19 mouse cellular contexts compared by ENCODE assay signal in the genomic region with DNA sequence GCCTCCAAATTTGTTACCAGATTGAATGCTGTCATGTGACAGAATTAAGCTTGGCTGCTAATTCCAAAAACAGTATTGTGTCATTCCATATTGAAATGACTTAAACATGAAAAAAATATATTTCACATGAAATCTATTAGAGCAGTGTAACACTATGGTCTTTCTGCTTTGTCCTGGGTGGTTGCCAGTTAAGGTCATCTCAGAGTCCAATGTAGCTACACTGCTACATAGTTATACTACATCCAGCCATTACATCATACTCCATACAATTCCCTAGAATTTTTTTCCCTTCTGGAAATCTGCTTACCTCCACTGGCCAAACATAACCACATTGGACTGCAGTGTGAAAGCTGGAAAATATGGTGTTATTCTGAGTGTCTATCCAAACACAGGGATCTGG.
DNase-seq lines count a peak whose midpoint lies in the region; ATAC-seq lines count a peak whose summit lies in the region.
"Had no signal": no experiment of that assay in that cellular context is flagged by ENCODE, and none has a peak within 500 bp of the region (broad histone marks: within the 10 kb centered on the region; RNA-seq: fewer than 3 reads in every experiment).

No protein-coding gene starts in this region.

- no peak overlapping the region for H3K4me2 ChIP-seq in liver, embryonic 16.5 days (ENCODE audit: low read depth, low read length)

- DNase-seq in liver (no peak), NIH3T3 (ENCODE audit: low read depth) (peak; percentile 66)
- no peak for DNase-seq in layer of hippocampus, postnatal 14 days (ENCODE audit: low spot score in 2 of 2)
- DNase-seq: adrenal gland, adult 2 months; adrenal gland, adult 8-10 months; adrenal gland, postnatal 10 days; adrenal gland, postnatal 14 days; adrenal gland, postnatal 25 days; adrenal gland, postnatal 36 days; B cell, adult 2 months; cerebellum, adult 11 months; cerebellum, adult 11-12 months; cerebellum, adult 18-20 months; cerebellum, adult 2 months had no signal

- no peak overlapping the region for H3K9ac ChIP-seq in liver, embryonic 16.5 days (ENCODE audit: low read depth, low read length)

- H3K4me3 ChIP-seq in liver, embryonic 16.5 days (ENCODE audit: low read depth, low read length), result no peak overlapping the region

- H3K36me3 ChIP-seq in liver, embryonic 16.5 days (ENCODE audit: control insufficient read depth, insufficient read depth), result no peaks in the 10 kb centered on the region
- H3K36me3 ChIP-seq: G1E had no signal

- H3K9me3 ChIP-seq in liver, embryonic 16.5 days (replicated peaks; ENCODE audit: control insufficient read depth, low read length), result no peaks in the 10 kb centered on the region

- H3K4me1 ChIP-seq in liver, embryonic 16.5 days (ENCODE audit: control insufficient read depth, low read depth, low read length), result no peaks in the 10 kb centered on the region; the same call in 1 of the 2 replicates

- no peaks in the 10 kb centered on the region for H3K27me3 ChIP-seq in liver, embryonic 16.5 days (ENCODE audit: control insufficient read depth, insufficient read depth, low read depth, low read length)
- H3K27me3 ChIP-seq: Patski had no signal

- no peak overlapping the region for H3K27ac ChIP-seq in liver, embryonic 16.5 days (ENCODE audit: low read length)

- peak; percentile 55 for ATAC-seq in liver, embryonic 16.5 days (ENCODE audit: low read depth)
- ATAC-seq: activated CD4-positive, CD25-positive, alpha-beta regulatory T cell, adult 4 months; CD4-positive, CD25-positive, alpha-beta regulatory T cell, adult 4 months; Patski had no signal
